Mouse (Mus musculus): ENCODE results near the gene Thsd4.

DNA sequence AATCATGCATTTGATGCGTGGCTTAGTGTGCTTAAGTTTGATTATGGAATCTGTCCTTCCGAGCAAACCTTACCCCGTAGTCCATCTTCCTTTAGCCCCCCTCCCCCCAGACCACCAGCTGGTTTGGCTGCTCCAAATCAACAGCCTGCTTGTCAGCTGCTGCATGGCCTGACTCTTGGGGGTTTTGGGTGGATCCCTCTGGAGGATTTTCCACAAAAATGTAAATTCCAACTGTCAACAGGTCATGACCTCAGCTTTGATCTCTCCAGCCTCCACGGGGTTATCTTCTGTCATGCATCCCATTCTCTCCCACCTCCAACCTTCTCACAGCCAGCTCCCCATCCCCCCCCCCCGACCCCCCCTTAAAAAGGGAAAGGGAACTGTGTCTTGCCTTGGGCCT lies 496.9 kb downstream of the Thsd4 start:
- TF ChIP-seq CTCF (IDR thresholded peaks at IDR 0.05; ENCODE audit: low read depth) (no peak), EP300 (IDR thresholded peaks at IDR 0.05; ENCODE audit: low read depth) (no peak)
